Mouse (Mus musculus): Measurements from ENCODE around the gene Bcar1. TPM values are rescaled to one million over a fixed set of nuclear protein-coding genes. Genes with fewer than 3 reads are reported as not detected.

Bcar1 gene
- total RNA-seq, 1 experiment = 72.6 TPM

DNA sequence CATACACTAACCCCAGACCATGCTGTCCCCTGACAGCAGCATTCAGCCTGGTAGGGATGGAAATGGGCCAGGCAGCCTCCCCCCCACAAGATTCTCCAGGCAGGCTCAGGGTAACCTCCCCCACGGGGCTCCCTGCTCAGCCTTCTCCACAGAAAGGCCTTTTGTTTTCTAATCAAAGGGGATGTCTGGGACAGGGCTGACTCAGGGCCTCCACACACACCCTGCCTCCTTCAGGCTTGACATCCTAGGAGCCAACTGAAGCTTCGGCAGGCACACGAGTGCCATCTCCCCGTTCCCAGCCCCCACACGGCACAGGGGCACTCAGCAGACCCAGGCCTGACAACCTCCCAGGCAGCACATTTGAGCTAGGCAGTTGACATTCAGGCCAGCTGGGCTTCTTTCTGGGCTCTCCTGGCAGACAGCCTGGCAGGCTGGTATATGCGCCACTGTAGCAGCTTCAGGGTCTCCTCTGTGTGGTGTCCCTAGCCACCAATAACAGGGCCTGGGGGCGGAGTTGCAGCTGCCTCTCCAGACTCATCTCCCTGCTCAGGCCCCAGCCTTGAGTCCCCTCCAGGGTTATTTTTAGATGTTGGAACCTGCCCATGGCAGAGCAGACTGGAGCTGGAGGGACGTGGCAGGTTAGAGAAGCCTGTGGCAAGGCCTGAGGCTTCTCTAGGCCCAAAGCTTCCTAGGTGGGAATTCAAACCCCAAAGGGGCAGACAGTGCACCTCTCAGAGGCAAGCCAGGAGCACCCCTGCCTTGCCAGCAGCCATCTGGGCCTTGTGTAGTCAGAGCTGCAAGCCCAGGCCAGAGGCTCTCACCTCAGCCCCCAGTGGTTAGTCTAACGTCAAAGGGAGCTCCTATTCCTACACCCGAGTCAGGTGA lies 26.8 kb downstream of the Bcar1 start:
- H3K36me3 ChIP-seq (ENCODE audit: control insufficient read depth, insufficient read depth, low read length, poor library complexity, severe bottlenecking) = peaks cover 62% of the 10 kb centered on the region
- H3K27ac ChIP-seq (ENCODE audit: insufficient read depth, low read depth, low read length, poor library complexity, severe bottlenecking) = no peak overlapping the region
- no peak overlapping the region for H3K4me3 ChIP-seq (ENCODE audit: insufficient read depth in 1 of 2, low read depth in 1 of 2, low read length in 2 of 2, poor library complexity in 1 of 2, severe bottlenecking in 1 of 2)
- DNase-seq (ENCODE audit: low read depth, low spot score) = no peak
- H3K9me3 ChIP-seq (ENCODE audit: control insufficient read depth, insufficient read depth, low read depth, low read length) = no peaks in the 10 kb centered on the region
- TF ChIP-seq ZNF384 (IDR thresholded peaks at IDR 0.05; ENCODE audit: low read depth, low read length) (no peak), MAFK (IDR thresholded peaks at IDR 0.05; ENCODE audit: insufficient read depth, low read depth, low read length) (no peak), ZC3H11A (IDR thresholded peaks at IDR 0.05; ENCODE audit: borderline replicate concordance, low read depth, low read length) (no peak), HCFC1 (IDR thresholded peaks at IDR 0.05; ENCODE audit: borderline replicate concordance, insufficient read depth, low read length) (no peak), CHD2 (IDR thresholded peaks at IDR 0.05; ENCODE audit: low read depth, low read length) (no peak)
- H3K4me1 ChIP-seq (ENCODE audit: control insufficient read depth in 2 of 2, insufficient read depth in 2 of 2, low read length in 2 of 2, poor library complexity in 1 of 2) = peaks cover 6 to 13% of the 10 kb centered on the region in 2 experiments; a peak in 2 of 4 replicates
- in situ Hi-C loops (cut with MboI; ENCODE audit: low sequenced_read_pairs in 2 of 2, unreplicated experiment in 2 of 2) = no loop called here
- H3K9ac ChIP-seq (ENCODE audit: insufficient read depth, low read depth, low read length, poor library complexity, severe bottlenecking) = 0 out of 2 replicates have a peak overlapping the region, but pooled peaks have one; percentile 0

GRCm38 (mm10) chr8:111715514-111715913 lies 28.1 kb downstream of the Bcar1 start:
- Histone ChIP-seq H3K4me3 (ENCODE audit: insufficient read depth in 1 of 2, low read depth in 1 of 2, low read length in 2 of 2, poor library complexity in 1 of 2, severe bottlenecking in 1 of 2) (no peak overlapping the region), H3K9me3 (ENCODE audit: control insufficient read depth, insufficient read depth, low read depth, low read length) (no peaks in the 10 kb centered on the region), H3K9ac (ENCODE audit: insufficient read depth, low read depth, low read length, poor library complexity, severe bottlenecking) (no peak overlapping the region), H3K27ac (ENCODE audit: insufficient read depth, low read depth, low read length, poor library complexity, severe bottlenecking) (no peak overlapping the region), H3K36me3 (ENCODE audit: control insufficient read depth, insufficient read depth, low read length, poor library complexity, severe bottlenecking) (peaks cover 65% of the 10 kb centered on the region), H3K4me1 (ENCODE audit: control insufficient read depth in 2 of 2, insufficient read depth in 2 of 2, low read length in 2 of 2, poor library complexity in 1 of 2) (peaks cover 6 to 13% of the 10 kb centered on the region in 2 experiments; a peak in 2 of 4 replicates)
- no peak for TF ChIP-seq HCFC1 (IDR thresholded peaks at IDR 0.05; ENCODE audit: borderline replicate concordance, insufficient read depth, low read length)
- no peak for TF ChIP-seq ZC3H11A (IDR thresholded peaks at IDR 0.05; ENCODE audit: borderline replicate concordance, low read depth, low read length)
- no peak for TF ChIP-seq MAFK (IDR thresholded peaks at IDR 0.05; ENCODE audit: insufficient read depth, low read depth, low read length)
- no peak for TF ChIP-seq ZNF384 (IDR thresholded peaks at IDR 0.05; ENCODE audit: low read depth, low read length)
- no peak for TF ChIP-seq CHD2 (IDR thresholded peaks at IDR 0.05; ENCODE audit: low read depth, low read length)
- no peak for DNase-seq (ENCODE audit: low read depth, low spot score)
- in situ Hi-C loops (cut with MboI; ENCODE audit: low sequenced_read_pairs in 2 of 2, unreplicated experiment in 2 of 2) = no loop called here

DNA sequence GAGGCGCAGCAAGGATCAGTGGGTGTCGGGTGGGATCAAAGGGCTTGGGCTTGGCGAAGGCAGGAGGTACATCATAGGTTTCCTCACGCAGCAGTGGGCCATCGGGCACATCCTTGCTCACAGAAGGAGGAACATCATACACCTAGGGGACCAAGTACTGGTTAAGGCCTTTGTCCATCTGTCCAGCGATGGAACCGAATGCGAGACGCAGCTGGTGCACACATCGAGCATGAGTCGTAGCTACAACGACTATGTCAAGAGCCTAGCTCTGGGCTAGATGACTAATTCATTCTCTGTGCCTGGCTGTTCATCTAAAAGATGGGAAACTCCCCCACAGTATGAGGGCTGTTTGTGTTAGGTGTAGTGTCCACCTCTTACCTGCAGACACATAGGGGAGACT lies 29.3 kb downstream of the Bcar1 start:
- Histone ChIP-seq H3K36me3 (ENCODE audit: control insufficient read depth, insufficient read depth, low read length, poor library complexity, severe bottlenecking) (peaks cover 60% of the 10 kb centered on the region), H3K4me1 (ENCODE audit: control insufficient read depth in 2 of 2, insufficient read depth in 2 of 2, low read length in 2 of 2, poor library complexity in 1 of 2) (peaks cover 6 to 13% of the 10 kb centered on the region in 2 experiments; a peak in 2 of 4 replicates), H3K9me3 (ENCODE audit: control insufficient read depth, insufficient read depth, low read depth, low read length) (no peaks in the 10 kb centered on the region), H3K27ac (ENCODE audit: insufficient read depth, low read depth, low read length, poor library complexity, severe bottlenecking) (no peak overlapping the region), H3K9ac (ENCODE audit: insufficient read depth, low read depth, low read length, poor library complexity, severe bottlenecking) (no peak overlapping the region), H3K4me3 (ENCODE audit: insufficient read depth in 1 of 2, low read depth in 1 of 2, low read length in 2 of 2, poor library complexity in 1 of 2, severe bottlenecking in 1 of 2) (no peak overlapping the region)
- in situ Hi-C loops (cut with MboI; ENCODE audit: low sequenced_read_pairs in 2 of 2, unreplicated experiment in 2 of 2) = no loop called here
- no peak for TF ChIP-seq CHD2 (IDR thresholded peaks at IDR 0.05; ENCODE audit: low read depth, low read length)
- TF ChIP-seq ZC3H11A (IDR thresholded peaks at IDR 0.05; ENCODE audit: borderline replicate concordance, low read depth, low read length) = no peak
- TF ChIP-seq HCFC1 (IDR thresholded peaks at IDR 0.05; ENCODE audit: borderline replicate concordance, insufficient read depth, low read length) = no peak
- no peak for TF ChIP-seq MAFK (IDR thresholded peaks at IDR 0.05; ENCODE audit: insufficient read depth, low read depth, low read length)
- no peak for TF ChIP-seq ZNF384 (IDR thresholded peaks at IDR 0.05; ENCODE audit: low read depth, low read length)
- no peak for DNase-seq (ENCODE audit: low read depth, low spot score)

GRCm38 (mm10) chr8:111713817-111714216 lies 29.8 kb downstream of the Bcar1 start:
- no peak for DNase-seq (ENCODE audit: low read depth, low spot score)
- Histone ChIP-seq H3K36me3 (ENCODE audit: control insufficient read depth, insufficient read depth, low read length, poor library complexity, severe bottlenecking) (peaks cover 57% of the 10 kb centered on the region), H3K27ac (ENCODE audit: insufficient read depth, low read depth, low read length, poor library complexity, severe bottlenecking) (no peak overlapping the region), H3K4me1 (ENCODE audit: control insufficient read depth in 2 of 2, insufficient read depth in 2 of 2, low read length in 2 of 2, poor library complexity in 1 of 2) (peaks cover 6 to 14% of the 10 kb centered on the region in 2 experiments; a peak in 2 of 4 replicates), H3K9me3 (ENCODE audit: control insufficient read depth, insufficient read depth, low read depth, low read length) (no peaks in the 10 kb centered on the region), H3K9ac (ENCODE audit: insufficient read depth, low read depth, low read length, poor library complexity, severe bottlenecking) (no peak overlapping the region), H3K4me3 (ENCODE audit: insufficient read depth in 1 of 2, low read depth in 1 of 2, low read length in 2 of 2, poor library complexity in 1 of 2, severe bottlenecking in 1 of 2) (no peak overlapping the region)
- TF ChIP-seq ZC3H11A (IDR thresholded peaks at IDR 0.05; ENCODE audit: borderline replicate concordance, low read depth, low read length) = no peak
- no peak for TF ChIP-seq ZNF384 (IDR thresholded peaks at IDR 0.05; ENCODE audit: low read depth, low read length)
- no peak for TF ChIP-seq CHD2 (IDR thresholded peaks at IDR 0.05; ENCODE audit: low read depth, low read length)
- no peak for TF ChIP-seq HCFC1 (IDR thresholded peaks at IDR 0.05; ENCODE audit: borderline replicate concordance, insufficient read depth, low read length)
- no peak for TF ChIP-seq MAFK (IDR thresholded peaks at IDR 0.05; ENCODE audit: insufficient read depth, low read depth, low read length)
- in situ Hi-C loops (cut with MboI; ENCODE audit: low sequenced_read_pairs in 2 of 2, unreplicated experiment in 2 of 2) = no loop called here

Measured in ES-E14 (cell line).